16 mouse cellular contexts compared by ENCODE assay signal in genomic region chr7:73721046-73721445, GRCm38 (mm10). TPM values are rescaled to one million over a fixed set of nuclear protein-coding genes. Genes with fewer than 3 reads are reported as not detected.
DNase-seq lines count a peak whose midpoint lies in the region; ATAC-seq and TF ChIP-seq lines count a peak whose summit lies in the region.
"Had no signal": no experiment of that assay in that cellular context is flagged by ENCODE, and none has a peak within 500 bp of the region (broad histone marks: within the 10 kb centered on the region; RNA-seq: fewer than 3 reads in every experiment).

No protein-coding gene starts in this region.

- H3K9ac ChIP-seq in intestine, embryonic 14.5 days (ENCODE audit: low read length) = no peak overlapping the region
- no peak overlapping the region for H3K9ac ChIP-seq in intestine, embryonic 15.5 days
- no peak overlapping the region for H3K9ac ChIP-seq in lung, postnatal 0 days (replicated peaks; ENCODE audit: low read depth)
- H3K9ac ChIP-seq: forebrain, postnatal 0 days; heart, embryonic 13.5 days; hindbrain, embryonic 13.5 days; liver, embryonic 13.5 days; midbrain, embryonic 12.5 days had no signal

- H3K4me1 ChIP-seq in intestine, embryonic 14.5 days (replicated peaks; ENCODE audit: control insufficient read depth, insufficient read depth, low read length) = peaks cover 11% of the 10 kb centered on the region
- 0 out of 2 replicates have a peak, but pooled peaks cover 2% of the 10 kb centered on the region for H3K4me1 ChIP-seq in intestine, embryonic 15.5 days (replicated peaks)
- H3K4me1 ChIP-seq in lung, postnatal 0 days (ENCODE audit: insufficient read depth, low read depth, low read length) = no peaks in the 10 kb centered on the region
- H3K4me1 ChIP-seq: liver, embryonic 13.5 days had no signal

- H3K9me3 ChIP-seq in intestine, embryonic 14.5 days (ENCODE audit: control insufficient read depth, low read length) = no peaks in the 10 kb centered on the region
- H3K9me3 ChIP-seq in intestine, embryonic 15.5 days = no peaks in the 10 kb centered on the region
- no peaks in the 10 kb centered on the region for H3K9me3 ChIP-seq in lung, postnatal 0 days (ENCODE audit: low read length)
- H3K9me3 ChIP-seq: hindbrain, embryonic 13.5 days; liver, embryonic 13.5 days; midbrain, embryonic 12.5 days had no signal

- DNase-seq in cerebellum, postnatal 14 days = peak; percentile 61 to 72
- DNase-seq in intestine, embryonic 14.5 days (ENCODE audit: low spot score) = peak; percentile 20
- peak; percentile 50 for DNase-seq in lung, postnatal 36 days
- no peak for DNase-seq in lung, postnatal 0 days (ENCODE audit: low spot score)
- DNase-seq in heart, postnatal 4 days = peak; percentile 58
- DNase-seq in left cerebral cortex, adult 8-10 months (ENCODE audit: low spot score in 2 of 2) = no peak
- DNase-seq: B cell, adult 2 months; cerebellum, adult 9-11 months; forebrain, postnatal 0 days; liver, embryonic 13.5 days; thymus, adult 18-20 months had no signal

- H3K4me2 ChIP-seq in intestine, embryonic 14.5 days (ENCODE audit: low read length) = no peak overlapping the region
- no peak overlapping the region for H3K4me2 ChIP-seq in intestine, embryonic 15.5 days (replicated peaks)
- no peak overlapping the region for H3K4me2 ChIP-seq in lung, postnatal 0 days (replicated peaks; ENCODE audit: low read depth, low read length)
- H3K4me2 ChIP-seq: heart, embryonic 13.5 days; hindbrain, embryonic 13.5 days; liver, embryonic 13.5 days; midbrain, embryonic 12.5 days had no signal

- H3K27me3 ChIP-seq in intestine, embryonic 14.5 days (replicated peaks; ENCODE audit: control insufficient read depth, insufficient read depth, low read length) = no peaks in the 10 kb centered on the region
- no peaks in the 10 kb centered on the region for H3K27me3 ChIP-seq in intestine, embryonic 15.5 days (replicated peaks)
- no peaks in the 10 kb centered on the region for H3K27me3 ChIP-seq in lung, postnatal 0 days (replicated peaks; ENCODE audit: insufficient read depth, low read length)
- H3K27me3 ChIP-seq: hindbrain, embryonic 13.5 days; liver, embryonic 13.5 days; midbrain, embryonic 12.5 days had no signal

- no peak overlapping the region for H3K27ac ChIP-seq in intestine, embryonic 14.5 days (ENCODE audit: low read depth)
- H3K27ac ChIP-seq in intestine, embryonic 15.5 days = no peak overlapping the region
- H3K27ac ChIP-seq in lung, postnatal 0 days (ENCODE audit: low read length) = no peak overlapping the region
- H3K27ac ChIP-seq: heart, embryonic 13.5 days; hindbrain, embryonic 13.5 days; liver, embryonic 13.5 days; midbrain, embryonic 12.5 days had no signal

- no peaks in the 10 kb centered on the region for H3K36me3 ChIP-seq in intestine, embryonic 14.5 days (ENCODE audit: control insufficient read depth, insufficient read depth, low read length)
- no peaks in the 10 kb centered on the region for H3K36me3 ChIP-seq in intestine, embryonic 15.5 days
- no peaks in the 10 kb centered on the region for H3K36me3 ChIP-seq in lung, postnatal 0 days (ENCODE audit: insufficient read depth, low read length)
- H3K36me3 ChIP-seq: heart, embryonic 13.5 days; hindbrain, embryonic 13.5 days; liver, embryonic 13.5 days; midbrain, embryonic 12.5 days had no signal

- TF ChIP-seq CTCF in lung, postnatal 0 days (IDR thresholded peaks at IDR 0.05) = no peak

- no peak for ATAC-seq in cerebellum, adult (ENCODE audit: insufficient number of reproducible peaks, low FRiP score, low TSS enrichment)
- no peak for ATAC-seq in intestine, embryonic 14.5 days (replicated peaks; ENCODE audit: low FRiP score, low TSS enrichment, low read depth)
- ATAC-seq in intestine, embryonic 15.5 days = no peak
- no peak for ATAC-seq in lung, postnatal 0 days
- ATAC-seq: forebrain, postnatal 0 days had no signal

- TF ChIP-seq EP300 in lung, postnatal 0 days (IDR thresholded peaks at IDR 0.05) = no peak

- WGBS in intestine, embryonic 14.5 days = 63% methylated on average over 3 of the region's 3 CpGs
- 63% methylated on average over 3 of the region's 3 CpGs for WGBS in intestine, embryonic 15.5 days
- WGBS in lung, postnatal 0 days = 30% methylated on average over 3 of the region's 3 CpGs

- no peak overlapping the region for H3K4me3 ChIP-seq in intestine, embryonic 14.5 days (ENCODE audit: low read depth, low read length)
- H3K4me3 ChIP-seq in intestine, embryonic 15.5 days (replicated peaks) = no peak overlapping the region
- H3K4me3 ChIP-seq in lung, postnatal 0 days (ENCODE audit: low read depth, low read length) = no peak overlapping the region
- H3K4me3 ChIP-seq: heart, embryonic 13.5 days; hindbrain, embryonic 13.5 days; liver, embryonic 13.5 days; midbrain, embryonic 12.5 days had no signal

RNA-seq across cellular contexts. Expression of gene Fam174b, which starts 19.1 kb away (rescaled TPM):
- polyA plus RNA-seq in intestine, embryonic 14.5 days (2014; fragmentation: Nextera tagmentation; extraction: Ambion mirVana) = 27.2 and 30.0 TPM in 2 replicates
- polyA plus RNA-seq in intestine, embryonic 15.5 days (2015; fragmentation: Nextera tagmentation; extraction: Ambion mirVana) = 30.4 and 37.8 TPM in 2 replicates
- 116 and 147 TPM in 2 replicates for polyA plus RNA-seq in lung, postnatal 0 days (2015; fragmentation: Nextera tagmentation; extraction: Ambion mirVana)
- total RNA-seq in heart, postnatal 4 days (2021) = 100 to 1,000 TPM; 112 to 113 TPM
- 10 to 100 TPM; 27.2 to 33.8 (median 30.0) TPM for total RNA-seq in left cerebral cortex, adult 8-10 months (2022)

Comparison
In these comparisons a context has a peak if more than half of its experiments do, and no peak if none do; other contexts are left out.
1. DNase-seq: peak in cerebellum, postnatal 14 days (2 of 2), intestine, embryonic 14.5 days (single experiment), lung, postnatal 36 days (single experiment) and heart, postnatal 4 days (single experiment); none in lung, postnatal 0 days (single experiment) and left cerebral cortex, adult 8-10 months (0 of 2).